Mouse (Mus musculus): ENCODE data around the gene Hnrnpa2b1. TPM values are rescaled to one million over a fixed set of nuclear protein-coding genes. Genes with fewer than 3 reads are reported as not detected.
"Not testable (repeated sequence)": the region's sequence is repeated elsewhere in the genome, so short reads cannot be mapped to it uniquely, and the experiment has no call there.

Hnrnpa2b1 gene
- polyA plus RNA-seq, 1 experiment from 2014 or later: 2,862 TPM

- Histone ChIP-seq H3K9ac (no peak overlapping the region), H3K36me3 (replicated peaks) (peaks cover 21% of the 10 kb centered on the region), H3K9me3 (peaks cover 6% of the 10 kb centered on the region; the same call in 1 of the 2 replicates), H3K27me3 (no peaks in the 10 kb centered on the region), H3K4me1 (no peaks in the 10 kb centered on the region), H3K4me2 (no peak overlapping the region), H3K27ac (no peak overlapping the region), H3K4me3 (replicated peaks) (no peak overlapping the region)
- WGBS: 77% methylated on average over 7 of the region's 7 CpGs
- ATAC-seq (ENCODE audit: low FRiP score): no peak
Measured at GRCm38 (mm10) chr6:51486076-51486710, 16.5 kb upstream of the Hnrnpa2b1 start.

DNA sequence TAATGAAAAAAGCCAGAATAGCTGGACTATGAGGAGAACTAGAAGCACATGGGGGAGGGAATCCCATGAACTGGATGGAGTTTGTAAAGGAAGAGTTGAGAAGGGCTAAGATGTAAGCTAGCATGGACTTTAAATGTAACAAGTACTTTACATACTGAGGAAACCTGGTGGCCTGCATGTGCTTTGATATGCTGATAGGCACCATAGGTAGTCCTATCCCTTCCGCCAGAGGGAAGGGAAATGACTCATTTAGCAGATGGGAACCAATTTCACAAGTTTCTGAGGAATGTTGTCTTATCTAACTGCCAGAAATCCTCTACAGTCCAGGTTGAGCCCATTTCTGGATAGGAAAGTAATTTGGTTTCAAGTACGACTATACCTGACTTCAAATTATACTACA, 16.0 kb upstream of the Hnrnpa2b1 start:
- Histone ChIP-seq H3K27me3 (no peaks in the 10 kb centered on the region), H3K9me3 (peaks cover 6% of the 10 kb centered on the region; the same call in 1 of the 2 replicates), H3K4me2 (no peak overlapping the region), H3K4me3 (replicated peaks) (no peak overlapping the region), H3K27ac (0 out of 2 replicates have a peak overlapping the region, but pooled peaks have one; percentile 3), H3K9ac (no peak overlapping the region), H3K4me1 (no peaks in the 10 kb centered on the region), H3K36me3 (replicated peaks) (peaks cover 26% of the 10 kb centered on the region)
- no peak for ATAC-seq (ENCODE audit: low FRiP score)
- 73% methylated on average over 2 of the region's 2 CpGs for WGBS

DNA sequence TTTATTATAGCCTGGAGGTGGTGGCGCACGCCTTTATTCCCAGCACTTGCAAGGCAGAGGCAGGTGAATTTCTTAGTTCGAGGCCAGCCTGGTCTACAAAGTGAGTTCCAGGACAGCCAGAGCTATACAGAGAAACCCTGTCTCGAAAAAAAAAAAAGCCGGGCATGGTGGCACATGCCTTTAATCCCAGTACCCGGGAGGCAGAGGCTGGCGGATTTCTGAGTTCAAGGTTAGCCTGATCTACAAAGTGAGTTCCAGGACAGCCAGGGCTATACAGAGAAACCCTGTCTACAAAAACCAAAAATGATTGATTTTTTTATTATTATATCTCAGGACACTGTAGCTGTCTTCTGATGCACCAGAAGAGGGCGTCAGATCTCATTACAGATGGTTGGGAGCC, 14.9 kb upstream of the Hnrnpa2b1 start:
- not testable (repeated sequence) for ATAC-seq (ENCODE audit: low FRiP score); H3K27ac ChIP-seq; H3K9ac ChIP-seq; H3K4me1 ChIP-seq; H3K4me2 ChIP-seq; H3K27me3 ChIP-seq; H3K9me3 ChIP-seq; H3K4me3 ChIP-seq (replicated peaks)
- WGBS: 89% methylated on average over 8 of the region's 8 CpGs
- peaks cover 37% of the 10 kb centered on the region for H3K36me3 ChIP-seq (replicated peaks)

- Histone ChIP-seq H3K4me2 (no peak overlapping the region), H3K36me3 (replicated peaks) (peaks cover 44% of the 10 kb centered on the region), H3K4me3 (replicated peaks) (no peak overlapping the region), H3K4me1 (no peaks in the 10 kb centered on the region), H3K27me3 (no peaks in the 10 kb centered on the region), H3K9me3 (peaks cover 6% of the 10 kb centered on the region; the same call in 1 of the 2 replicates), H3K27ac (no peak overlapping the region), H3K9ac (no peak overlapping the region)
- WGBS: 94% methylated on average over 3 of the region's 3 CpGs
- ATAC-seq (ENCODE audit: low FRiP score): no peak
Measured at GRCm38 (mm10) chr6:51483861-51484260, 14.2 kb upstream of the Hnrnpa2b1 start.

GRCm38 (mm10) chr6:51481548-51481947, 11.9 kb upstream of the Hnrnpa2b1 start:
- H3K4me1 ChIP-seq: no peaks in the 10 kb centered on the region
- ATAC-seq (ENCODE audit: low FRiP score): no peak
- no peaks in the 10 kb centered on the region for H3K9me3 ChIP-seq
- no peaks in the 10 kb centered on the region for H3K27me3 ChIP-seq
- WGBS: 94% methylated on average over 8 of the region's 8 CpGs
- H3K36me3 ChIP-seq (replicated peaks): peaks cover 60% of the 10 kb centered on the region
- no peak overlapping the region for H3K9ac ChIP-seq
- H3K4me2 ChIP-seq: no peak overlapping the region
- H3K27ac ChIP-seq: no peak overlapping the region
- H3K4me3 ChIP-seq (replicated peaks): no peak overlapping the region

- H3K36me3 ChIP-seq (replicated peaks): peaks cover 77% of the 10 kb centered on the region
- WGBS: 96% methylated on average over 4 of the region's 4 CpGs
- no peak for ATAC-seq (ENCODE audit: low FRiP score)
Measured at GRCm38 (mm10) chr6:51479136-51479731, 9.5 kb upstream of the Hnrnpa2b1 start.

DNA sequence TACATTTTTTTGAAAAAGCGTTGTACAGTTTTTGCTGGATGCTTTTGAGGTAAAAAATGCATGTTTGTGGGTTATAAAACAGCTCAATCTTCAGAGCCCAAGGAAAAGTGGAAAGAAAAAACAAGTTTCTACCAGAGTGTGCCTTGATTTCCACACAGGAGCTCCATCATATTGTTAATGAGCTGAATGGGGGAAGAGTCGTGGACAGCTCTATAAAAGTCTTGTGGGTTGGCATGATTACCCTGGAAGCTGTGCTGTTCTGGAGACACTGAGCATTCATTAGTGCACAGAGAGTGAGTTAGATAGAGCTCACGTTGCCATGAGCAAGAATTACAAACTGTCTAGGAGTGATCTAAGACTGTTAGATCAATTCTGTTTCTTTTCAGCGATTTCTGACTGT, 2.5 kb upstream of the Hnrnpa2b1 start:
- no peaks in the 10 kb centered on the region for H3K27me3 ChIP-seq
- H3K9me3 ChIP-seq: no peaks in the 10 kb centered on the region
- H3K27ac ChIP-seq: peak overlapping the region; percentile 47; the same call in 1 of the 2 replicates
- H3K9ac ChIP-seq: peak overlapping the region; percentile 100
- peaks cover 46% of the 10 kb centered on the region for H3K36me3 ChIP-seq (replicated peaks)
- peaks cover 29% of the 10 kb centered on the region for H3K4me1 ChIP-seq
- ATAC-seq (ENCODE audit: low FRiP score): no peak
- WGBS: 48% methylated on average over 4 of the region's 4 CpGs
- H3K4me2 ChIP-seq: peak overlapping the region; percentile 73
- peak overlapping the region; percentile 91 for H3K4me3 ChIP-seq (replicated peaks)

More at GRCm38 (mm10) chr6:51479136-51479731, 9.5 kb upstream of the Hnrnpa2b1 start:
- no peaks in the 10 kb centered on the region for H3K27me3 ChIP-seq
- H3K4me3 ChIP-seq (replicated peaks): no peak overlapping the region
- H3K9me3 ChIP-seq: no peaks in the 10 kb centered on the region
- H3K9ac ChIP-seq: no peak overlapping the region
- no peak overlapping the region for H3K27ac ChIP-seq
- H3K4me2 ChIP-seq: no peak overlapping the region
- H3K4me1 ChIP-seq: 0 out of 2 replicates have a peak, but pooled peaks cover 5% of the 10 kb centered on the region

- Histone ChIP-seq H3K9me3 (no peaks in the 10 kb centered on the region), H3K4me2 (peak overlapping the region; percentile 73), H3K4me3 (replicated peaks) (peak overlapping the region; percentile 91), H3K9ac (peak overlapping the region; percentile 100), H3K4me1 (peaks cover 33% of the 10 kb centered on the region), H3K36me3 (replicated peaks) (peaks cover 46% of the 10 kb centered on the region), H3K27me3 (no peaks in the 10 kb centered on the region), H3K27ac (peak overlapping the region; percentile 48; the same call in 1 of the 2 replicates)
- 23% methylated on average over 3 of the region's 3 CpGs for WGBS
- ATAC-seq (ENCODE audit: low FRiP score): no peak
Measured at GRCm38 (mm10) chr6:51471782-51472181, 2.1 kb upstream of the Hnrnpa2b1 start.

DNA sequence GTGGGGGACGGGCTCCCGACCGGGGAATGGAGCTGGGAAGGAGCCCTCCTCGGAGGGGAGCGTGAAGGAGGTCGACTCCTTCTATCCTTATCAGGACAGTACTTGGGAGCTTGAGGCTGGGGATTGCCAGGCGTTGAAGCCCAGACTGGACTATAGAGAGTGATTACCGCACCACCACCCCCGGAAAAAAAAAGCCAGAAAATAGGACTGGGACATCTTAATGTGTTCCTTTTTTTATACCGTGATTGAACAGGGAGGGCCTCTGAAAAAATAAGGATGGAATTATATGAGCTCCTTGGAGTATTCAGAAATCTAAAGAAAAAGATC, 1.4 kb upstream of the Hnrnpa2b1 start:
- H3K9ac ChIP-seq: peak overlapping the region; percentile 100
- H3K4me3 ChIP-seq (replicated peaks): peak overlapping the region; percentile 91
- no peak for ATAC-seq (ENCODE audit: low FRiP score)
- no peaks in the 10 kb centered on the region for H3K9me3 ChIP-seq
- peaks cover 39% of the 10 kb centered on the region for H3K4me1 ChIP-seq
- H3K27me3 ChIP-seq: no peaks in the 10 kb centered on the region
- H3K36me3 ChIP-seq (replicated peaks): peaks cover 46% of the 10 kb centered on the region
- H3K27ac ChIP-seq: peak overlapping the region; percentile 100
- under 1% methylated on average over 10 of the region's 10 CpGs for WGBS
- peak overlapping the region; percentile 54 for H3K4me2 ChIP-seq

DNA sequence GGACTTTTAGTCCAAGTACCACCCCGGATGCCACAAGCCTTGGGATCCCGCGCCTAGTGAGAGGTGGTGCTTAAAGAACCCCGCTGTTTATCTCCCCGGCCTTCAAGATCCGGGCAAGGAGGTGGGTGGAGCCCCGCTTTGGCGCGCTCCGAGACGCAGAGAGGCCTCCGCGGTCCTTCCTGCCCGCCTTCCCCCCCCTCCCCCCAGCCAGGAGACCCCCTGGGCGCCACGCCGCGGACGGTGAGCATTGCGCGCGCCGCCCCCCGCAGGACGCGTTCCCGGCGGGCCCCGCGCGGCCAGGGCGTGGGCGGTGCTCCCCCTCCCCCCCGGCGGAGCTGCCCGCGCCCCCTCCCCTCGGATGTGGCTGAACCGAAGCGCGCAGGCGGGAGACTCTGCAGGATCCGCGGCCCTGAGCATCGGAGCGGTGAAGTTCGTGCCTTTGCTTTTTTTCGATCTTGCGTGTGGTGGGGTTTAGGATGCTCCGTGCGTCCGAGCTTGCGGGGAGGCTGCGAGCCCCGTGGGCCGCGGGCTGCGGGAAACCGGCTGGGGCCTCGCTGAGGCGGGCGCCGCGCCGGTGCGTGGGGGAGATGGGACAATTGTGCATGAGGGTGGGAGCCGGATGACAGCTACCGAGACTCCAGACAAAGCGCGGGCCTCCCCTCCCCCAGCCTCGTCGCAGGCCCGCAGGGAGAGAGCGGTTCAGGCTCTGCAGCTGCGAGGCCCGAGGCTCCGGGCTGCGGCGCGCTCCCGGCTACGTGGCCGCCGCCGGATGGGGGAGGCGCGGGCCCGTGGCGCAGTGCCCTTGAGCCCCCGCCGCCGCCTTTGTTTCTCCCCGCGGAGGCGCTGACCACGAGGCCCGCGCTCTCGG, 851 bp upstream of the Hnrnpa2b1 start, which contains the start of gene Cbx3:
TSS of gene Cbx3 (plus strand) at position 50 of the 868 bp plus-strand sequence.
- peak; percentile 79 for ATAC-seq (ENCODE audit: low FRiP score)
- Histone ChIP-seq H3K9ac (peak within 1 kb of the TSS; percentile 100), H3K27ac (peak within 1 kb of the TSS; percentile 100), H3K9me3 (no peaks in the 10 kb centered on the region), H3K4me1 (peaks cover 45% of the 10 kb centered on the region), H3K4me3 (replicated peaks) (peak within 1 kb of the TSS; percentile 91), H3K27me3 (no peaks in the 10 kb centered on the region), H3K4me2 (peak within 1 kb of the TSS; percentile 54), H3K36me3 (replicated peaks) (peaks cover 47% of the 10 kb centered on the region)
- under 1% methylated on average over 93 of the region's 99 CpGs for WGBS

DNA sequence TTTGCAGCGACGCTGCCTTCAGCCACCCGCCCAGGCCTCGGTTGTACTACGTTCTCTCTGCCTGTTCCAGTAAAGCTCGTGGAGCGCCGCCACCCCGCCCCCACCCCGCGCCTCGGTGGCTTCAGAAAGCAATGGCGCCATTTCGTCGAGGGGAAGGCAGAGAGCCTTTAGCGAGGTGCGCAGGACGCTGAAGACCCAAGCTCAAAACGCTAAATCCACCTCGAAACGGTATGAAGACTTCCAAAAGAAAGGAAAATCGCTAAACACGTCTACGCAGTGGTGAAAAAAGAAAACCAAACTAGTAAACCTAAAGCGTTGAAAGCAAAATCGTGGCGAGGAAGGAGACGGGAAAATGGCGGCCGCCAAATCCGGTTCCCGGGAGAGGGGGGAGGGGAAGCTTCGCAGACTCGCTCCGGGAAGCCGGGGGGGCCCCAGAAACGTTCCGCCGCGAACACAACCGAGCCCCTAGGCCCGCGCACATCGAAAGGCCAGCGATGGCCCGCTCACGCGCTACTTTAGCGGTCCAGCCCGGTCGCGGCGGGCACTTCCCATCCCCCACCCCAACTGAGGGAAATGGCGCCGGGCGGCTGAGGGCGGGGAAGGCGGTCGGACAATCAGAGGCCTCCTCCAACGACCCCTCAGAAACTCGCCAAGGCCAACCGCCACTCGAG, 668 bp downstream of the Hnrnpa2b1 start:
- H3K9ac ChIP-seq: peak overlapping the region; percentile 100
- no peaks in the 10 kb centered on the region for H3K27me3 ChIP-seq
- peak overlapping the region; percentile 91 for H3K4me3 ChIP-seq (replicated peaks)
- H3K27ac ChIP-seq: peak overlapping the region; percentile 100
- ATAC-seq (ENCODE audit: low FRiP score): peak; percentile 30
- H3K9me3 ChIP-seq: no peaks in the 10 kb centered on the region
- H3K4me2 ChIP-seq: peak overlapping the region; percentile 54
- peaks cover 40% of the 10 kb centered on the region for H3K4me1 ChIP-seq
- under 1% methylated on average over 63 of the region's 63 CpGs for WGBS
- H3K36me3 ChIP-seq (replicated peaks): peaks cover 44% of the 10 kb centered on the region

GRCm38 (mm10) chr6:51467649-51468048, 2.0 kb downstream of the Hnrnpa2b1 start:
- Histone ChIP-seq H3K27me3 (no peaks in the 10 kb centered on the region), H3K27ac (no peak overlapping the region), H3K9me3 (no peaks in the 10 kb centered on the region), H3K9ac (peak overlapping the region; percentile 42; the same call in 1 of the 2 replicates), H3K36me3 (replicated peaks) (peaks cover 43% of the 10 kb centered on the region), H3K4me2 (peak overlapping the region; percentile 54), H3K4me3 (replicated peaks) (peak overlapping the region; percentile 91), H3K4me1 (peaks cover 33% of the 10 kb centered on the region)
- WGBS: 2% methylated on average over 2 of the region's 2 CpGs
- ATAC-seq (ENCODE audit: low FRiP score): no peak
